In the genomic region with DNA sequence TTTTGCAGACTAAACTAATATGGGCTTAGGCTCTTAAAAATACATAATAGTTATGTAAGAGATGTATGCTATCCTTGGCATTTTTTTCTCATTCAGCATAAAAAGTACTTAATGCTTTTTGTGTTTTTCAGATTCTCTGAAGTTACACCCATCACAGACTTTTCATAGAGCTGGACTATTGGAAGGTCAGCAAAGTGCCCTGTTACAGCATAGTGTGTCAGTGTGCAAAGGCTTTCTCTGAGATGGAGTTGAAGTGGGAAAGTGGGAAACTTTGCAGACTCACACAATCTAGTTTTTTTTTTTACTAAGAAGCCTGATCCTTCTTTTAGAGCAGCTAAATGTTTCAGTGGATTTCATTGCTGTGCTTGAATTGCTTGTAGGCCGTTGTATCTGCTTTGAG, we compare ENCODE assay signal across 11 mouse cellular contexts. TPM values are rescaled to one million over a fixed set of nuclear protein-coding genes. Genes with fewer than 3 reads are reported as not detected.
DNase-seq lines count a peak whose midpoint lies in the region; ATAC-seq lines count a peak whose summit lies in the region.
"Had no signal": no experiment of that assay in that cellular context is flagged by ENCODE, and none has a peak within 500 bp of the region (broad histone marks: within the 10 kb centered on the region; RNA-seq: fewer than 3 reads in every experiment).

No protein-coding gene starts in this region.

- no peak overlapping the region for H3K27ac ChIP-seq in hindbrain, embryonic 10.5 days
- no peak overlapping the region for H3K27ac ChIP-seq in hindbrain, embryonic 11.5 days (ENCODE audit: low read depth, low read length)
- no peak overlapping the region for H3K27ac ChIP-seq in midbrain, embryonic 10.5 days (replicated peaks)
- H3K27ac ChIP-seq in midbrain, embryonic 11.5 days (ENCODE audit: low read depth, low read length), result no peak overlapping the region
- H3K27ac ChIP-seq in hindbrain, embryonic 16.5 days (ENCODE audit: low read depth, low read length), result no peak overlapping the region
- H3K27ac ChIP-seq in stomach, embryonic 16.5 days (ENCODE audit: low read length), result no peak overlapping the region

- no peak overlapping the region for H3K9ac ChIP-seq in hindbrain, embryonic 11.5 days (ENCODE audit: low read depth, low read length)
- no peak overlapping the region for H3K9ac ChIP-seq in midbrain, embryonic 11.5 days (ENCODE audit: low read length)
- H3K9ac ChIP-seq in hindbrain, embryonic 16.5 days (ENCODE audit: low read depth, low read length), result no peak overlapping the region
- no peak overlapping the region for H3K9ac ChIP-seq in stomach, embryonic 16.5 days (ENCODE audit: low read length)
- H3K9ac ChIP-seq: liver, postnatal 0 days had no signal

- peaks cover 22% of the 10 kb centered on the region for H3K4me1 ChIP-seq in hindbrain, embryonic 10.5 days (replicated peaks)
- H3K4me1 ChIP-seq in hindbrain, embryonic 11.5 days (replicated peaks; ENCODE audit: control insufficient read depth, insufficient read depth, low read length), result no peaks in the 10 kb centered on the region
- H3K4me1 ChIP-seq in midbrain, embryonic 10.5 days, result peaks cover 23% of the 10 kb centered on the region
- H3K4me1 ChIP-seq in midbrain, embryonic 11.5 days (ENCODE audit: control insufficient read depth, insufficient read depth, low read length), result 0 out of 2 replicates have a peak, but pooled peaks cover 3% of the 10 kb centered on the region
- H3K4me1 ChIP-seq in hindbrain, embryonic 16.5 days (ENCODE audit: control insufficient read depth, insufficient read depth, low read depth, low read length), result peaks cover 14% of the 10 kb centered on the region
- H3K4me1 ChIP-seq in stomach, embryonic 16.5 days (ENCODE audit: control insufficient read depth, insufficient read depth, low read length), result peaks cover 11% of the 10 kb centered on the region

- peak overlapping the region; percentile 98; the same call in 1 of the 2 replicates for H3K4me3 ChIP-seq in hindbrain, embryonic 10.5 days
- H3K4me3 ChIP-seq in hindbrain, embryonic 11.5 days (ENCODE audit: low read depth, low read length), result no peak overlapping the region
- H3K4me3 ChIP-seq in midbrain, embryonic 10.5 days, result 0 out of 2 replicates have a peak overlapping the region, but pooled peaks have one; percentile 99
- no peak overlapping the region for H3K4me3 ChIP-seq in midbrain, embryonic 11.5 days (ENCODE audit: low read depth, low read length)
- H3K4me3 ChIP-seq in hindbrain, embryonic 16.5 days (ENCODE audit: low read length), result no peak overlapping the region
- H3K4me3 ChIP-seq in stomach, embryonic 16.5 days (replicated peaks; ENCODE audit: low read length), result no peak overlapping the region

- no peaks in the 10 kb centered on the region for H3K9me3 ChIP-seq in hindbrain, embryonic 10.5 days
- H3K9me3 ChIP-seq in hindbrain, embryonic 11.5 days (ENCODE audit: control insufficient read depth, low read length), result no peaks in the 10 kb centered on the region
- H3K9me3 ChIP-seq in midbrain, embryonic 10.5 days (replicated peaks), result no peaks in the 10 kb centered on the region
- no peaks in the 10 kb centered on the region for H3K9me3 ChIP-seq in midbrain, embryonic 11.5 days (ENCODE audit: control insufficient read depth, low read length)
- H3K9me3 ChIP-seq in hindbrain, embryonic 16.5 days (ENCODE audit: control insufficient read depth, low read length), result no peaks in the 10 kb centered on the region
- no peaks in the 10 kb centered on the region for H3K9me3 ChIP-seq in stomach, embryonic 16.5 days (replicated peaks; ENCODE audit: control insufficient read depth, low read length)
- H3K9me3 ChIP-seq: G1E had no signal

- WGBS in hindbrain, embryonic 10.5 days, result 90% methylated on average over 1 of the region's 1 CpGs
- 83% methylated on average over 1 of the region's 1 CpGs for WGBS in hindbrain, embryonic 11.5 days
- WGBS in midbrain, embryonic 10.5 days, result 83% methylated on average over 1 of the region's 1 CpGs
- 80% methylated on average over 1 of the region's 1 CpGs for WGBS in midbrain, embryonic 11.5 days
- 68% methylated on average over 1 of the region's 1 CpGs for WGBS in hindbrain, embryonic 16.5 days
- WGBS in stomach, embryonic 16.5 days, result 83% methylated on average over 1 of the region's 1 CpGs

- H3K36me3 ChIP-seq in hindbrain, embryonic 10.5 days, result peaks cover 13% of the 10 kb centered on the region; the same call in 1 of the 2 replicates
- H3K36me3 ChIP-seq in hindbrain, embryonic 11.5 days (ENCODE audit: control insufficient read depth, insufficient read depth, low read length), result no peaks in the 10 kb centered on the region
- H3K36me3 ChIP-seq in midbrain, embryonic 10.5 days, result peaks cover 12% of the 10 kb centered on the region
- H3K36me3 ChIP-seq in midbrain, embryonic 11.5 days (ENCODE audit: control insufficient read depth, insufficient read depth, low read length), result no peaks in the 10 kb centered on the region; the same call in 1 of the 2 replicates
- no peaks in the 10 kb centered on the region for H3K36me3 ChIP-seq in hindbrain, embryonic 16.5 days (ENCODE audit: control insufficient read depth, insufficient read depth, low read length)
- no peaks in the 10 kb centered on the region for H3K36me3 ChIP-seq in stomach, embryonic 16.5 days (ENCODE audit: control insufficient read depth, insufficient read depth, low read length)

- no peak overlapping the region for H3K4me2 ChIP-seq in hindbrain, embryonic 11.5 days (replicated peaks; ENCODE audit: low read depth, low read length)
- H3K4me2 ChIP-seq in midbrain, embryonic 11.5 days, result no peak overlapping the region
- peak overlapping the region; percentile 52; the same call in 1 of the 2 replicates for H3K4me2 ChIP-seq in hindbrain, embryonic 16.5 days (ENCODE audit: low read length)
- H3K4me2 ChIP-seq in stomach, embryonic 16.5 days (ENCODE audit: low read depth, low read length), result 0 out of 2 replicates have a peak overlapping the region, but pooled peaks have one; percentile 21

- no peaks in the 10 kb centered on the region for H3K27me3 ChIP-seq in hindbrain, embryonic 10.5 days (ENCODE audit: insufficient read depth, poor library complexity, severe bottlenecking)
- no peaks in the 10 kb centered on the region for H3K27me3 ChIP-seq in hindbrain, embryonic 11.5 days (ENCODE audit: control insufficient read depth, insufficient read depth, low read length)
- no peaks in the 10 kb centered on the region for H3K27me3 ChIP-seq in midbrain, embryonic 10.5 days (ENCODE audit: low read depth, poor library complexity, severe bottlenecking)
- no peaks in the 10 kb centered on the region for H3K27me3 ChIP-seq in midbrain, embryonic 11.5 days (ENCODE audit: control insufficient read depth, insufficient read depth, low read length)
- no peaks in the 10 kb centered on the region for H3K27me3 ChIP-seq in hindbrain, embryonic 16.5 days (replicated peaks; ENCODE audit: control insufficient read depth, insufficient read depth, low read length)
- no peaks in the 10 kb centered on the region for H3K27me3 ChIP-seq in stomach, embryonic 16.5 days (ENCODE audit: control insufficient read depth, insufficient read depth, low read length)

- ATAC-seq in hindbrain, embryonic 11.5 days (ENCODE audit: low FRiP score), result no peak
- ATAC-seq in midbrain, embryonic 11.5 days (ENCODE audit: low FRiP score), result no peak
- ATAC-seq in hindbrain, embryonic 16.5 days, result no peak
- no peak for ATAC-seq in stomach, embryonic 16.5 days (ENCODE audit: insufficient read depth, low FRiP score)
- ATAC-seq: forebrain, embryonic 16.5 days; liver, postnatal 0 days had no signal

- DNase-seq in hindbrain, embryonic 10.5 days (ENCODE audit: low spot score), result no peak
- DNase-seq in hindbrain, embryonic 11.5 days (ENCODE audit: low spot score), result no peak
- no peak for DNase-seq in midbrain, embryonic 10.5 days (ENCODE audit: low spot score)
- no peak for DNase-seq in midbrain, embryonic 11.5 days (ENCODE audit: low spot score, missing footprints)
- DNase-seq in retina, embryonic 14.5 days (ENCODE audit: low spot score), result no peak
- DNase-seq: liver, postnatal 0 days; thymus, postnatal 14 days had no signal

RNA-seq across cellular contexts. Expression of gene Nfat5, which starts 2.2 kb away (rescaled TPM):
- polyA plus RNA-seq in hindbrain, embryonic 10.5 days (2016; fragmentation: Nextera tagmentation; extraction: Ambion mirVana), result 8.7 and 9.9 TPM in 2 replicates
- 10.1 and 14.7 TPM in 2 replicates for polyA plus RNA-seq in hindbrain, embryonic 11.5 days (2014; fragmentation: Nextera tagmentation; extraction: Ambion mirVana)
- 7.8 and 8.2 TPM in 2 replicates for polyA plus RNA-seq in midbrain, embryonic 10.5 days (2016; fragmentation: Nextera tagmentation; extraction: Ambion mirVana)
- 6.5 and 7.6 TPM in 2 replicates for polyA plus RNA-seq in midbrain, embryonic 11.5 days (2014; fragmentation: Nextera tagmentation; extraction: Ambion mirVana)
- 7.7 and 8.0 TPM in 2 replicates for polyA plus RNA-seq in hindbrain, embryonic 16.5 days (2015; fragmentation: Nextera tagmentation; extraction: Ambion mirVana)
- 9.0 and 11.7 TPM in 2 replicates for polyA plus RNA-seq in stomach, embryonic 16.5 days (2015; fragmentation: Nextera tagmentation; extraction: Ambion mirVana)

Comparison
In these comparisons a context has a peak if more than half of its experiments do, and no peak if none do; other contexts are left out.
1. H3K4me3 ChIP-seq: peak in hindbrain, embryonic 10.5 days (single experiment) and midbrain, embryonic 10.5 days (single experiment); none in hindbrain, embryonic 11.5 days (single experiment), midbrain, embryonic 11.5 days (single experiment), hindbrain, embryonic 16.5 days (single experiment) and stomach, embryonic 16.5 days (single experiment).
2. H3K4me2 ChIP-seq: peak in hindbrain, embryonic 16.5 days (single experiment) and stomach, embryonic 16.5 days (single experiment); none in hindbrain, embryonic 11.5 days (single experiment) and midbrain, embryonic 11.5 days (single experiment).